In the genomic region with DNA sequence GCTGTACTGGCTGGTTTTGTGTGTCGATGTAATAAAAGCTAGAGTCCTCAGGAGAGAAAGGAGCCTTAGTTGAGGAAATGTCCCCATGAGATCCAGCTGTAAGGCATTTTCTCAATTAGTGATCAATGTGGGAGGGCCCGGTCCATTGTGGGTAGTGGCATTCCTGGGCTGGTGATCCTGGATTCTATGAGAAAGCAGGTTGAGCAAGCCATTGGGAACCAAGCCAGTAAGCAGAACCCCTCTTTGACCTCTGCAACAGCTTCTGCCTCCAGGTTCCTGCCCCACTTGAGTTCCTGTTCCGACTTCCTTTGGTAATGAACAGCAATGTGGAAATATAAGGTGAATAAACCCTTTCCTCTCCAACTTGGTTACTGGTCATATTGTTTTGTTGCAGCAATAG, we compare ENCODE assay signal across 24 mouse cellular contexts. TPM values are rescaled to one million over a fixed set of nuclear protein-coding genes. Genes with fewer than 3 reads are reported as not detected.
A peak's percentile ranks its signal among the peaks of the same experiment; 100 is the strongest.
DNase-seq lines count a peak whose midpoint lies in the region; ATAC-seq and TF ChIP-seq lines count a peak whose summit lies in the region.
"Had no signal": no experiment of that assay in that cellular context is flagged by ENCODE, and none has a peak within 500 bp of the region (broad histone marks: within the 10 kb centered on the region; RNA-seq: fewer than 3 reads in every experiment).

No protein-coding gene starts in this region.

- TF ChIP-seq EP300 in liver, postnatal 0 days (IDR thresholded peaks at IDR 0.05; ENCODE audit: low read depth): no peak

- H3K36me3 ChIP-seq in liver, adult 2 months (ENCODE audit: control insufficient read depth, insufficient read depth, low read length): no peaks in the 10 kb centered on the region
- no peaks in the 10 kb centered on the region for H3K36me3 ChIP-seq in liver, embryonic 11.5 days (ENCODE audit: control insufficient read depth, insufficient read depth, low read length)
- no peaks in the 10 kb centered on the region for H3K36me3 ChIP-seq in liver, postnatal 0 days (replicated peaks; ENCODE audit: insufficient read depth, low read length)
- H3K36me3 ChIP-seq in forebrain, postnatal 0 days (ENCODE audit: insufficient read depth): no peaks in the 10 kb centered on the region
- H3K36me3 ChIP-seq: G1E had no signal

- TF ChIP-seq POLR2A in liver, adult 2 months (IDR thresholded peaks at IDR 0.05; ENCODE audit: extremely low read depth, insufficient read depth, low read length): no peak

- TF ChIP-seq CTCF in liver, adult 2 months (IDR thresholded peaks at IDR 0.05; ENCODE audit: low read depth, low read length): no peak
- TF ChIP-seq CTCF in liver, postnatal 0 days (IDR thresholded peaks at IDR 0.05; ENCODE audit: low read depth): no peak
- no peak for TF ChIP-seq CTCF in forebrain, postnatal 0 days (IDR thresholded peaks at IDR 0.05; ENCODE audit: low read depth)

- 36% methylated on average over 3 of the region's 3 CpGs for WGBS in liver, adult 2 months
- WGBS in liver, embryonic 11.5 days: 75% methylated on average over 3 of the region's 3 CpGs
- 51% methylated on average over 3 of the region's 3 CpGs for WGBS in liver, postnatal 0 days (ENCODE audit: insufficient replicate concordance)
- 84% methylated on average over 3 of the region's 3 CpGs for whole genome bisulfite sequencing in forebrain, postnatal 0 days

- no peak overlapping the region for H3K9ac ChIP-seq in liver, adult 2 months (ENCODE audit: low read depth, low read length)
- no peak overlapping the region for H3K9ac ChIP-seq in liver, embryonic 11.5 days (ENCODE audit: low read depth, low read length)
- no peak overlapping the region for H3K9ac ChIP-seq in liver, postnatal 0 days (replicated peaks)
- H3K9ac ChIP-seq in forebrain, postnatal 0 days: no peak overlapping the region

- H3K4me1 ChIP-seq in liver, adult 2 months (ENCODE audit: control insufficient read depth, insufficient read depth, low read length): peaks cover 35% of the 10 kb centered on the region
- H3K4me1 ChIP-seq in liver, embryonic 11.5 days (replicated peaks; ENCODE audit: control insufficient read depth, insufficient read depth, low read length): peaks cover 3% of the 10 kb centered on the region; the same call in 1 of the 2 replicates
- peaks cover 45% of the 10 kb centered on the region for H3K4me1 ChIP-seq in liver, postnatal 0 days (ENCODE audit: insufficient read depth)
- no peaks in the 10 kb centered on the region for H3K4me1 ChIP-seq in forebrain, postnatal 0 days (ENCODE audit: insufficient read depth)

- no peaks in the 10 kb centered on the region for H3K9me3 ChIP-seq in liver, embryonic 11.5 days (ENCODE audit: control insufficient read depth, low read length)
- no peaks in the 10 kb centered on the region for H3K9me3 ChIP-seq in liver, postnatal 0 days (ENCODE audit: low read length)
- H3K9me3 ChIP-seq in forebrain, postnatal 0 days (ENCODE audit: low read length): no peaks in the 10 kb centered on the region
- H3K9me3 ChIP-seq: G1E had no signal

- no peak overlapping the region for H3K4me2 ChIP-seq in liver, embryonic 11.5 days
- no peak overlapping the region for H3K4me2 ChIP-seq in liver, postnatal 0 days (ENCODE audit: low read depth, low read length)
- no peak overlapping the region for H3K4me2 ChIP-seq in forebrain, postnatal 0 days (ENCODE audit: low read depth)

- no peak for ATAC-seq in liver, embryonic 11.5 days (replicated peaks; ENCODE audit: low FRiP score)
- ATAC-seq in liver, postnatal 0 days: no peak
- ATAC-seq in megakaryocyte, adult 5-6 weeks (ENCODE audit: poor library complexity, severe bottlenecking): 0 out of 2 replicates have a peak, but pooled peaks have one; percentile 24
- no peak for ATAC-seq in erythroblast, adult 5-6 weeks (replicated peaks; ENCODE audit: low FRiP score, poor library complexity, severe bottlenecking)
- ATAC-seq in forebrain, postnatal 0 days: no peak
- ATAC-seq: activated CD4-positive, CD25-positive, alpha-beta regulatory T cell, adult 4 months; CD4-positive, CD25-positive, alpha-beta regulatory T cell, adult 4 months; Patski had no signal

- H3K27ac ChIP-seq in liver, adult 2 months (replicated peaks; ENCODE audit: insufficient read depth, low read depth, low read length): no peak overlapping the region
- no peak overlapping the region for H3K27ac ChIP-seq in liver, embryonic 11.5 days (ENCODE audit: low read depth, low read length)
- H3K27ac ChIP-seq in liver, postnatal 0 days (ENCODE audit: low read depth): no peak overlapping the region
- H3K27ac ChIP-seq in forebrain, postnatal 0 days (ENCODE audit: low read depth, low read length): no peak overlapping the region

- peak; percentile 73 for DNase-seq in liver, adult 2 months (ENCODE audit: extremely low read depth, low read depth, low spot score)
- DNase-seq in liver, embryonic 11.5 days (ENCODE audit: low spot score): no peak
- peak; percentile 64 for DNase-seq in liver, postnatal 0 days
- DNase-seq in liver: no peak
- peak; percentile 59 for DNase-seq in NIH3T3 (ENCODE audit: low read depth)
- no peak for DNase-seq in forebrain, postnatal 0 days
- DNase-seq: adrenal gland, adult 2 months; adrenal gland, adult 8-10 months; adrenal gland, postnatal 10 days; adrenal gland, postnatal 14 days; adrenal gland, postnatal 25 days; adrenal gland, postnatal 36 days; B cell, adult 2 months; cerebellum, adult 11 months; cerebellum, adult 11-12 months; cerebellum, adult 18-20 months had no signal

- no peaks in the 10 kb centered on the region for H3K27me3 ChIP-seq in liver, adult 2 months (ENCODE audit: control insufficient read depth, insufficient read depth, low read length)
- no peaks in the 10 kb centered on the region for H3K27me3 ChIP-seq in liver, embryonic 11.5 days (replicated peaks; ENCODE audit: control insufficient read depth, insufficient read depth, low read length)
- no peaks in the 10 kb centered on the region for H3K27me3 ChIP-seq in liver, postnatal 0 days (ENCODE audit: insufficient read depth, low read length)
- no peaks in the 10 kb centered on the region for H3K27me3 ChIP-seq in forebrain, postnatal 0 days (ENCODE audit: insufficient read depth, low read length)
- H3K27me3 ChIP-seq: Patski had no signal

- H3K4me3 ChIP-seq in liver, adult 2 months (ENCODE audit: insufficient read depth, low read depth, low read length): no peak overlapping the region
- H3K4me3 ChIP-seq in liver, embryonic 11.5 days (ENCODE audit: low read depth, low read length): no peak overlapping the region
- no peak overlapping the region for H3K4me3 ChIP-seq in liver, postnatal 0 days (ENCODE audit: low read depth, low read length)
- no peak overlapping the region for H3K4me3 ChIP-seq in forebrain, postnatal 0 days (ENCODE audit: low read depth, low read length)

- H3K79me2 ChIP-seq in liver, adult 2 months (ENCODE audit: control insufficient read depth, insufficient read depth, low read length): no peaks in the 10 kb centered on the region

RNA-seq across cellular contexts. Expression of gene Slco2a1, which starts 6.1 kb away (rescaled TPM):
- total RNA-seq in liver, adult 2 months (2014; rRNA removed): 8.9 and 20.7 TPM in 2 replicates
- 43.1 and 55.5 TPM in 2 replicates for polyA plus RNA-seq in liver, adult 2 months (2012; rRNA removed)
- polyA plus RNA-seq in liver, embryonic 11.5 days (2014; fragmentation: Nextera tagmentation; extraction: Ambion mirVana): 1.7 and 2.4 TPM in 2 replicates
- 8.5 and 11.2 TPM in 2 replicates for polyA plus RNA-seq in liver, postnatal 0 days (2015; fragmentation: Nextera tagmentation; extraction: Ambion mirVana)
- total RNA-seq in megakaryocyte, adult 5-6 weeks (2015): not detected in 2 replicates
- not detected in 2 replicates for total RNA-seq in megakaryocyte, adult 5-6 weeks (2017)
- total RNA-seq in erythroblast, adult 5-6 weeks (2015; ENCODE audit: low replicate concordance): not detected in 2 replicates
- 0.09 TPM in 1 of 2 replicates, not detected in the other for total RNA-seq in erythroblast, adult 5-6 weeks (2017; ENCODE audit: low replicate concordance)
- 3.2 and 6.6 TPM in 2 replicates for total RNA-seq in forebrain, postnatal 0 days (2014; rRNA removed)
- 4.2 and 4.6 TPM in 2 replicates for polyA plus RNA-seq in forebrain, postnatal 0 days (2015; fragmentation: Nextera tagmentation; extraction: Ambion mirVana)
- total RNA-seq: CH12.LX, MEL had no signal

Comparison
In these comparisons a context has a peak if more than half of its experiments do, and no peak if none do; other contexts are left out.
1. DNase-seq: peak in liver, adult 2 months (single experiment), liver, postnatal 0 days (single experiment) and NIH3T3 (single experiment); none in liver, embryonic 11.5 days (single experiment), liver (single experiment) and forebrain, postnatal 0 days (single experiment).